Mouse (Mus musculus) myocyte (in vitro differentiated cells): ENCODE measurements around the gene Srsf9. TPM values are rescaled to one million over a fixed set of nuclear protein-coding genes. Genes with fewer than 3 reads are reported as not detected.
"Not testable (repeated sequence)": the region's sequence is repeated elsewhere in the genome, so short reads cannot be mapped to it uniquely, and the experiment has no call there.

Experiments
- H3K27me3 ChIP-seq: one replicate; pipeline ENCODE4 v1.6.1; 2011; ENCODE audit not compliant: control insufficient read depth, insufficient read depth, insufficient read length
- H3K36me3 ChIP-seq: one replicate; pipeline ENCODE4 v1.6.1; 2011; ENCODE audit not compliant: control insufficient read depth, insufficient read depth
- H3K4me2 ChIP-seq: one replicate; pipeline ENCODE4 v1.6.1; 2011; ENCODE audit warnings: low read depth, control low read depth
- H3K4me3 ChIP-seq: one replicate; pipeline ENCODE4 v1.5.1; 2011; ENCODE audit warnings: mild to moderate bottlenecking, control low read depth, moderate library complexity
- H3K79me2 ChIP-seq: one replicate; pipeline ENCODE4 v1.6.1; 2011; ENCODE audit not compliant: control insufficient read depth, insufficient read depth
- H3ac ChIP-seq: one replicate; pipeline ENCODE4 v1.6.1; 2011; ENCODE audit not compliant: control insufficient read depth, insufficient read length
- CEBPB ChIP-seq: IDR thresholded peaks from 2 replicates; pipeline ENCODE4 v1.6.1; 2011; ENCODE audit warnings: mild to moderate bottlenecking, moderate library complexity; ENCODE audit not compliant: poor library complexity, insufficient read depth, severe bottlenecking
- E2F4 ChIP-seq: IDR thresholded peaks from one replicate; pipeline ENCODE4 v1.6.1; 2011; ENCODE audit warnings: mild to moderate bottlenecking, control low read depth, moderate library complexity; ENCODE audit not compliant: insufficient read depth
- MAX ChIP-seq: IDR thresholded peaks from one replicate; pipeline ENCODE4 v1.6.1; 2011; ENCODE audit warnings: low read depth, mild to moderate bottlenecking, control low read depth
- MYOD1 ChIP-seq, 3 experiments: IDR thresholded peaks; one replicate each; pipeline ENCODE4 v1.6.1; 2011; ENCODE audit warnings: control low read depth in 2 of 3, low read depth in 2 of 3, mild to moderate bottlenecking in 2 of 3, moderate library complexity in 1 of 3; ENCODE audit not compliant: insufficient read length in 2 of 3, control insufficient read depth in 1 of 3
- MYOG ChIP-seq, 3 experiments: IDR thresholded peaks; one replicate each; pipeline ENCODE4 v1.6.1; 2011; ENCODE audit warnings: control low read depth in 2 of 3, low read depth in 2 of 3, mild to moderate bottlenecking in 2 of 3; ENCODE audit not compliant: insufficient read length in 2 of 3, control insufficient read depth in 1 of 3, insufficient read depth in 1 of 3
- POLR2A ChIP-seq: IDR thresholded peaks from one replicate; pipeline ENCODE4 v1.6.1; 2011; ENCODE audit warnings: low read depth, mild to moderate bottlenecking, control low read depth, moderate library complexity; ENCODE audit not compliant: insufficient read length
- POLR2AphosphoS2 ChIP-seq: IDR thresholded peaks from one replicate; pipeline ENCODE4 v1.6.1; 2011; ENCODE audit warnings: low read depth, control low read depth; ENCODE audit not compliant: insufficient read length
- REST ChIP-seq: IDR thresholded peaks from one replicate; pipeline ENCODE4 v1.6.1; 2011; ENCODE audit warnings: mild to moderate bottlenecking, control low read depth, moderate library complexity; ENCODE audit not compliant: insufficient read depth, insufficient read length
- SRF ChIP-seq: IDR thresholded peaks from one replicate; pipeline ENCODE4 v1.6.1; 2011; ENCODE audit warnings: low read depth; ENCODE audit not compliant: control insufficient read depth, insufficient read length
- TCF12 ChIP-seq: IDR thresholded peaks from one replicate; pipeline ENCODE4 v1.6.1; 2011; ENCODE audit warnings: mild to moderate bottlenecking, control low read depth; ENCODE audit not compliant: poor library complexity, insufficient read depth, severe bottlenecking
- TCF3 ChIP-seq: IDR thresholded peaks from one replicate; pipeline ENCODE4 v1.6.1; 2011; ENCODE audit warnings: low read depth, control low read depth; ENCODE audit not compliant: insufficient read length
- USF1 ChIP-seq: IDR thresholded peaks from one replicate; pipeline ENCODE4 v1.6.1; 2011; ENCODE audit warnings: low read depth, mild to moderate bottlenecking, control low read depth, moderate library complexity
- polyA plus RNA-seq: library from polyadenylated mRNA; unstranded; fragments of >200 nt; fragmentation: generic; extraction: Trizol; gene quantifications from one replicate; pipeline ENCODE4 v1.2.1, GENCODE M21; 2012; ENCODE audit warnings: missing spikeins

Srsf9 gene
- polyA plus RNA-seq, 1 experiment = 52.0 TPM

GRCm38 (mm10) chr5:115300792-115301614 is 26.0 kb upstream of the Srsf9 start, which contains the start of gene Dynll1:
Gene Dynll1, minus strand, starts transcription at chr5:115300999.
- Histone ChIP-seq H3K4me3 (peak within 1 kb of the TSS; percentile 95), H3K27me3 (no peaks in the 10 kb centered on the region), H3K4me2 (peak within 1 kb of the TSS; percentile 91), H3K79me2 (peaks cover 19% of the 10 kb centered on the region), H3K36me3 (peaks cover 16% of the 10 kb centered on the region), H3ac (peak within 1 kb of the TSS; percentile 94)
- peak; percentile 94 for TF ChIP-seq POLR2AphosphoS2
- no peak for TF ChIP-seq MYOG (IDR thresholded peaks at IDR 0.05; ENCODE audit: control insufficient read depth in 1 of 3, insufficient read depth in 1 of 3, insufficient read length in 2 of 3, low read depth in 2 of 3)
- peak; percentile 45 for TF ChIP-seq MAX
- TF ChIP-seq REST = peak; percentile 33
- peak; percentile 93 for TF ChIP-seq POLR2A
- TF ChIP-seq MYOD1 (IDR thresholded peaks at IDR 0.05; ENCODE audit: control insufficient read depth in 1 of 3, insufficient read length in 2 of 3, low read depth in 2 of 3) = peak in 2 of 3 experiments; percentile 62 to 70
- TF ChIP-seq E2F4 = no peak

GRCm38 (mm10) chr5:115301615-115302014 is 25.4 kb upstream of the Srsf9 start:
- H3ac ChIP-seq = no peak overlapping the region
- peak overlapping the region; percentile 95 for H3K4me3 ChIP-seq

GRCm38 (mm10) chr5:115302190-115302589 is 24.8 kb upstream of the Srsf9 start:
- not testable (repeated sequence) for H3ac ChIP-seq, H3K27me3 ChIP-seq
- TF ChIP-seq MYOD1 (IDR thresholded peaks at IDR 0.05; ENCODE audit: control insufficient read depth in 1 of 3, insufficient read length in 2 of 3, low read depth in 2 of 3) = peak in 2 of 3 experiments; percentile 23 to 24
- Histone ChIP-seq H3K4me2 (peak overlapping the region; percentile 91), H3K4me3 (peak overlapping the region; percentile 95), H3K79me2 (peaks cover 19% of the 10 kb centered on the region), H3K36me3 (peaks cover 10% of the 10 kb centered on the region)

More at GRCm38 (mm10) chr5:115301615-115302014, 25.4 kb upstream of the Srsf9 start:
- Histone ChIP-seq H3K36me3 (peaks cover 11% of the 10 kb centered on the region), H3K4me2 (peak overlapping the region; percentile 91), H3K79me2 (peaks cover 19% of the 10 kb centered on the region), H3K27me3 (no peaks in the 10 kb centered on the region)
- no peak for TF ChIP-seq CEBPB
- TF ChIP-seq TCF12 = no peak
- TF ChIP-seq POLR2AphosphoS2 = no peak
- no peak for TF ChIP-seq SRF
- TF ChIP-seq MAX = no peak
- no peak for TF ChIP-seq MYOG (IDR thresholded peaks at IDR 0.05; ENCODE audit: control insufficient read depth in 1 of 3, insufficient read depth in 1 of 3, insufficient read length in 2 of 3, low read depth in 2 of 3)
- TF ChIP-seq TCF3 = no peak
- TF ChIP-seq USF1 = no peak
- TF ChIP-seq REST = no peak
- no peak for TF ChIP-seq POLR2A
- no peak for TF ChIP-seq MYOD1 (IDR thresholded peaks at IDR 0.05; ENCODE audit: control insufficient read depth in 1 of 3, insufficient read length in 2 of 3, low read depth in 2 of 3)
- no peak for TF ChIP-seq E2F4

- TF ChIP-seq MAX = no peak
- no peak for TF ChIP-seq SRF
- TF ChIP-seq REST = no peak
- no peak for TF ChIP-seq POLR2A
- Histone ChIP-seq H3K4me3 (no peak overlapping the region), H3K79me2 (no peaks in the 10 kb centered on the region), H3K27me3 (peaks cover 15% of the 10 kb centered on the region), H3ac (no peak overlapping the region), H3K36me3 (no peaks in the 10 kb centered on the region), H3K4me2 (no peak overlapping the region)
Observed at GRCm38 (mm10) chr5:115312354-115312753, 14.6 kb upstream of the Srsf9 start.

GRCm38 (mm10) chr5:115312816-115313667 is 13.9 kb upstream of the Srsf9 start:
- Histone ChIP-seq H3K36me3 (no peaks in the 10 kb centered on the region), H3K27me3 (peaks cover 15% of the 10 kb centered on the region), H3K79me2 (no peaks in the 10 kb centered on the region), H3ac (no peak overlapping the region), H3K4me2 (no peak overlapping the region), H3K4me3 (no peak overlapping the region)
- no peak for TF ChIP-seq TCF12
- TF ChIP-seq SRF = no peak
- no peak for TF ChIP-seq E2F4
- TF ChIP-seq REST = no peak
- no peak for TF ChIP-seq USF1
- no peak for TF ChIP-seq TCF3
- TF ChIP-seq POLR2AphosphoS2 = no peak
- no peak for TF ChIP-seq CEBPB
- no peak for TF ChIP-seq POLR2A
- no peak for TF ChIP-seq MYOD1 (IDR thresholded peaks at IDR 0.05; ENCODE audit: control insufficient read depth in 1 of 3, insufficient read length in 2 of 3, low read depth in 2 of 3)
- TF ChIP-seq MYOG (IDR thresholded peaks at IDR 0.05; ENCODE audit: control insufficient read depth in 1 of 3, insufficient read depth in 1 of 3, insufficient read length in 2 of 3, low read depth in 2 of 3) = no peak
- no peak for TF ChIP-seq MAX
